Mouse (Mus musculus) neutrophil, adult 5-6 weeks (primary cell): ENCODE data around the gene Olfr970. TPM values are rescaled to one million over a fixed set of nuclear protein-coding genes. Genes with fewer than 3 reads are reported as not detected.
"Not testable (repeated sequence)": the region's sequence is repeated elsewhere in the genome, so short reads cannot be mapped to it uniquely, and the experiment has no call there.

Experiments
- ATAC-seq: fragments of 151-379, 151-347 bp; 2 replicates; pipeline ENCODE4 v1.8.0; 2017; ENCODE audit warnings: mild to moderate bottlenecking, moderate TSS enrichment; ENCODE audit not compliant: insufficient number of reproducible peaks, poor library complexity, low FRiP score, severe bottlenecking; ENCODE audit errors: extremely low read depth
- total RNA-seq: library from RNA; stranded (forward); fragments of 200-1000 nt; gene quantifications from 2 replicates; pipeline ENCODE4 v1.2.3, GENCODE M21; 2017

Gene Olfr970
- total RNA-seq, result not detected in 2 replicates

GRCm38 (mm10) chr9:39808560-39808959 lies at the start of gene Olfr970:
Gene Olfr970 (plus strand): TSS chr9:39808860.
- ATAC-seq, result no peak

GRCm38 (mm10) chr9:39783153-39783552 lies 25.5 kb upstream of the Olfr970 start, which contains the start of gene Olfr968:
Gene Olfr968 (minus strand): TSS chr9:39783253.
- ATAC-seq, result no peak

- no peak for ATAC-seq
Observed at GRCm38 (mm10) chr9:39790558-39790957, 18.1 kb upstream of the Olfr970 start, which contains the start of gene Olfr969. Gene Olfr969 (plus strand): TSS chr9:39790945.

- ATAC-seq, result not testable (repeated sequence)
Observed at GRCm38 (mm10) chr9:39836576-39836975, 27.9 kb downstream of the Olfr970 start, which contains the start of gene Olfr971. Gene Olfr971 (plus strand): TSS chr9:39836876.

GRCm38 (mm10) chr9:39866122-39866521 lies 57.5 kb downstream of the Olfr970 start, which contains the start of gene Olfr972:
Gene Olfr972 (plus strand): TSS chr9:39866422.
- ATAC-seq, result no peak

Other genes with a start within 250 kb of the Olfr970 start
- 0.12 TPM in 1 of 2 replicates, not detected in the other for gene Olfr959, start 233.3 kb upstream of the Olfr970 start, total RNA-seq
- gene AW551984, start 204.5 kb upstream of the Olfr970 start, total RNA-seq, result not detected in 2 replicates
- not detected in 2 replicates for gene Olfr148, start 198.2 kb upstream of the Olfr970 start, total RNA-seq
- not detected in 2 replicates for gene Olfr960, start 187.5 kb upstream of the Olfr970 start, total RNA-seq
- gene Olfr961, start 163.8 kb upstream of the Olfr970 start, total RNA-seq, result not detected in 2 replicates
- not detected in 2 replicates for gene Olfr963, start 141.7 kb upstream of the Olfr970 start, total RNA-seq
- gene Olfr149, start 101.7 kb upstream of the Olfr970 start, total RNA-seq, result not detected in 2 replicates
- gene Olfr965, start 97.5 kb upstream of the Olfr970 start, total RNA-seq, result not detected in 2 replicates
- gene Olfr150, start 77.9 kb upstream of the Olfr970 start, total RNA-seq, result not detected in 2 replicates
- gene Olfr967, start 62.6 kb upstream of the Olfr970 start, total RNA-seq, result not detected in 2 replicates
- not detected in 2 replicates for gene Olfr968, start 25.6 kb upstream of the Olfr970 start, total RNA-seq
- gene Olfr969, start 17.9 kb upstream of the Olfr970 start, total RNA-seq, result not detected in 2 replicates
- not detected in 2 replicates for gene Olfr971, start 28.0 kb downstream of the Olfr970 start, total RNA-seq
- not detected in 2 replicates for gene Olfr972, start 57.6 kb downstream of the Olfr970 start, total RNA-seq
- not detected in 2 replicates for gene Olfr229, start 98.5 kb downstream of the Olfr970 start, total RNA-seq
- 0.12 TPM in 1 of 2 replicates, not detected in the other for gene Olfr974, start 128.6 kb downstream of the Olfr970 start, total RNA-seq
- not detected in 2 replicates for gene Olfr975, start 143.2 kb downstream of the Olfr970 start, total RNA-seq
- gene Olfr976, start 152.3 kb downstream of the Olfr970 start, total RNA-seq, result not detected in 2 replicates
- gene Olfr978, start 183.3 kb downstream of the Olfr970 start, total RNA-seq, result not detected in 2 replicates
- gene Olfr979, start 194.6 kb downstream of the Olfr970 start, total RNA-seq, result not detected in 2 replicates
- not detected in 2 replicates for gene Olfr980, start 200.7 kb downstream of the Olfr970 start, total RNA-seq
- not detected in 2 replicates for gene Olfr981, start 212.6 kb downstream of the Olfr970 start, total RNA-seq